Mouse (Mus musculus) midbrain, embryonic 10.5 days (tissue): Measurements from ENCODE around the gene Prr23a2. TPM values are rescaled to one million over a fixed set of nuclear protein-coding genes. Genes with fewer than 3 reads are reported as not detected.

Experiments
- DNase-seq: peaks from one replicate; pipeline ENCODE4 v3.0.0-alpha.2; 2017; ENCODE audit warnings: low spot score
- H3K27ac ChIP-seq: fragments of 300-500 bp; sonication (generic); replicated peaks from 2 replicates; pipeline ENCODE4 v1.5.1; 2016; ENCODE audit warnings: mild to moderate bottlenecking
- H3K27me3 ChIP-seq: fragments of 300-500 bp; sonication (generic); 2 replicates; pipeline ENCODE4 v1.6.1; 2016; ENCODE audit warnings: low read depth, mild to moderate bottlenecking; ENCODE audit not compliant: poor library complexity, severe bottlenecking
- H3K36me3 ChIP-seq: fragments of 300-500 bp; sonication (generic); 2 replicates; pipeline ENCODE4 v1.6.1; 2016; ENCODE audit warnings: mild to moderate bottlenecking, moderate library complexity
- H3K4me1 ChIP-seq: fragments of 300-500 bp; sonication (generic); 2 replicates; pipeline ENCODE4 v1.6.1; 2016
- H3K4me3 ChIP-seq: fragments of 300-500 bp; sonication (generic); 2 replicates; pipeline ENCODE4 v1.5.1; 2016; ENCODE audit warnings: mild to moderate bottlenecking, moderate library complexity
- H3K9me3 ChIP-seq: fragments of 300-500 bp; sonication (generic); replicated peaks from 2 replicates; pipeline ENCODE4 v1.6.1; 2016; ENCODE audit warnings: mild to moderate bottlenecking
- WGBS: fragments of 180-500 bp; shearing (Covaris S2); methylation state at CpG from one replicate; pipeline ENCODE4 v1.1.7; 2016; 5-methylcytosine and 5-hydroxymethylcytosine counted together
- polyA plus RNA-seq: library from polyadenylated mRNA; unstranded; fragments of >200 nt; fragmentation: Nextera tagmentation; extraction: Ambion mirVana; gene quantifications from 2 replicates; pipeline ENCODE4 v1.2.1, GENCODE M21; 2016

Gene Prr23a2
- polyA plus RNA-seq, 1 experiment from 2014 or later, result not detected

- WGBS, result 82% methylated on average over 3 of the region's 3 CpGs
- no peak overlapping the region for H3K4me3 ChIP-seq
Measured at GRCm38 (mm10) chr9:98863463-98863862, 7.2 kb downstream of the Prr23a2 start.

GRCm38 (mm10) chr9:98864571-98864970, 8.3 kb downstream of the Prr23a2 start, which contains the start of gene Prr23a3:
Prr23a3 (plus strand) TSS chr9:98864767.
- peaks cover 9% of the 10 kb centered on the region; the same call in 1 of the 2 replicates for H3K9me3 ChIP-seq
- no peak within 1 kb of the TSS for H3K27ac ChIP-seq
- peaks cover 12% of the 10 kb centered on the region for H3K27me3 ChIP-seq
- no peak for DNase-seq
- H3K36me3 ChIP-seq, result no peaks in the 10 kb centered on the region
- H3K4me3 ChIP-seq, result peak within 1 kb of the TSS; percentile 29
- H3K4me1 ChIP-seq, result no peaks in the 10 kb centered on the region
- 58% methylated on average over 22 of the region's 22 CpGs for WGBS

More at GRCm38 (mm10) chr9:98863463-98863862, 7.2 kb downstream of the Prr23a2 start:
- H3K27ac ChIP-seq, result no peak overlapping the region
- no peaks in the 10 kb centered on the region for H3K4me1 ChIP-seq
- peaks cover 12% of the 10 kb centered on the region for H3K27me3 ChIP-seq
- DNase-seq, result no peak
- H3K36me3 ChIP-seq, result no peaks in the 10 kb centered on the region
- peaks cover 9% of the 10 kb centered on the region; the same call in 1 of the 2 replicates for H3K9me3 ChIP-seq

GRCm38 (mm10) chr9:98901486-98901885, 45.2 kb downstream of the Prr23a2 start:
- H3K4me3 ChIP-seq, result no peak overlapping the region
- peaks cover 15% of the 10 kb centered on the region for H3K9me3 ChIP-seq
- H3K36me3 ChIP-seq, result no peaks in the 10 kb centered on the region
- no peaks in the 10 kb centered on the region for H3K4me1 ChIP-seq
- no peaks in the 10 kb centered on the region for H3K27me3 ChIP-seq
- H3K27ac ChIP-seq, result no peak overlapping the region
- no peak for DNase-seq
- 87% methylated on average over 1 of the region's 1 CpGs for WGBS

GRCm38 (mm10) chr9:98902819-98903218, 46.5 kb downstream of the Prr23a2 start, which contains the start of gene 7420426K07Rik:
7420426K07Rik (plus strand) TSS chr9:98903119.
- 91% methylated on average over 2 of the region's 2 CpGs for WGBS
- Histone ChIP-seq H3K27me3 (no peaks in the 10 kb centered on the region), H3K36me3 (no peaks in the 10 kb centered on the region), H3K9me3 (peaks cover 2% of the 10 kb centered on the region; the same call in 1 of the 2 replicates), H3K4me3 (no peak within 1 kb of the TSS), H3K4me1 (no peaks in the 10 kb centered on the region), H3K27ac (no peak within 1 kb of the TSS)
- no peak for DNase-seq

Other genes starting within 250 kb of the Prr23a2 start
- not detected in 2 replicates for gene Prr23a1, start 14.0 kb upstream of the Prr23a2 start, polyA plus RNA-seq
- gene Prr23a3, start 8.3 kb downstream of the Prr23a2 start, polyA plus RNA-seq, result 0.28 TPM in 1 of 2 replicates, not detected in the other
- not detected in 2 replicates for gene 7420426K07Rik, start 46.6 kb downstream of the Prr23a2 start, polyA plus RNA-seq
- 3.5 and 4.1 TPM in 2 replicates for gene Foxl2, start 98.8 kb downstream of the Prr23a2 start, polyA plus RNA-seq
- 73.5 and 81.5 TPM in 2 replicates for gene Faim, start 129.9 kb downstream of the Prr23a2 start, polyA plus RNA-seq
- 0.09 TPM in 1 of 2 replicates, not detected in the other for gene Gm1123, start 179.2 kb downstream of the Prr23a2 start, polyA plus RNA-seq